Mouse (Mus musculus) thymus, adult 2 months (tissue): ENCODE measurements around the gene Crebrf. TPM values are rescaled to one million over a fixed set of nuclear protein-coding genes. Genes with fewer than 3 reads are reported as not detected.

Experiments
- DNase-seq: peaks from one replicate; pipeline ENCODE4 v3.0.0; 2021
- H3K27ac ChIP-seq: fragments of 200-500 bp; 2 replicates; pipeline ENCODE4 v1.5.1; 2012; ENCODE audit warnings: low read length, control low read depth; ENCODE audit not compliant: control insufficient read depth, insufficient read depth
- H3K27me3 ChIP-seq: fragments of 200-500 bp; 2 replicates; pipeline ENCODE4 v1.6.1; 2012; ENCODE audit warnings: mild to moderate bottlenecking, low read length, moderate library complexity, mixed read lengths; ENCODE audit not compliant: control insufficient read depth, insufficient read depth
- H3K36me3 ChIP-seq: fragments of 200-500 bp; 2 replicates; pipeline ENCODE4 v1.6.1; 2012; ENCODE audit warnings: mild to moderate bottlenecking, low read length, moderate library complexity; ENCODE audit not compliant: control insufficient read depth, insufficient read depth
- H3K4me1 ChIP-seq: fragments of 200-500 bp; replicated peaks from 2 replicates; pipeline ENCODE4 v1.6.1; 2012; ENCODE audit warnings: low read length; ENCODE audit not compliant: control insufficient read depth, insufficient read depth
- H3K4me3 ChIP-seq: fragments of 200-500 bp; 2 replicates; pipeline ENCODE4 v1.5.1; 2012; ENCODE audit warnings: mild to moderate bottlenecking, low read length, control low read depth, moderate library complexity; ENCODE audit not compliant: control insufficient read depth, insufficient read depth
- CTCF ChIP-seq: fragments of 200-500 bp; IDR thresholded peaks from 2 replicates; pipeline ENCODE4 v1.5.1; 2012; ENCODE audit warnings: mild to moderate bottlenecking, control low read depth, low read length, moderate library complexity, borderline replicate concordance; ENCODE audit not compliant: control insufficient read depth, poor library complexity, insufficient read depth; ENCODE audit errors: extremely low read depth
- POLR2A ChIP-seq: fragments of 200-500 bp; IDR thresholded peaks from 2 replicates; pipeline ENCODE4 v1.6.1; 2012; ENCODE audit warnings: mild to moderate bottlenecking, low read length, control low read depth, moderate library complexity; ENCODE audit not compliant: control insufficient read depth, poor library complexity, insufficient read depth; ENCODE audit errors: extremely low read depth
- WGBS: fragments of 180-500 bp; shearing (Covaris S2); methylation state at CpG from one replicate; pipeline ENCODE4 v1.1.7; 2018; 5-methylcytosine and 5-hydroxymethylcytosine counted together
- polyA plus RNA-seq: library from polyadenylated mRNA; depleted of rRNA; stranded (reverse); fragments of >200 nt; gene quantifications from 2 replicates; pipeline ENCODE4 v1.2.3, GENCODE M21; 2012

The Crebrf gene
- polyA plus RNA-seq, 1 experiment: 8.0 TPM

- Histone ChIP-seq H3K36me3 (peaks cover 4% of the 10 kb centered on the region; the same call in 1 of the 2 replicates), H3K4me1 (no peaks in the 10 kb centered on the region; the same call in 1 of the 2 replicates), H3K27ac (no peak overlapping the region), H3K4me3 (no peak overlapping the region), H3K27me3 (no peaks in the 10 kb centered on the region)
- 97% methylated on average over 6 of the region's 6 CpGs for WGBS
- no peak for TF ChIP-seq CTCF
- no peak for TF ChIP-seq POLR2A
- DNase-seq: no peak
Observed at GRCm38 (mm10) chr17:26681276-26681675, 34.2 kb upstream of the Crebrf start.

- Histone ChIP-seq H3K27ac (no peak overlapping the region), H3K36me3 (peaks cover 4% of the 10 kb centered on the region; the same call in 1 of the 2 replicates)
Observed at GRCm38 (mm10) chr17:26686334-26687000, 29.0 kb upstream of the Crebrf start.

GRCm38 (mm10) chr17:26688795-26689735 is 26.4 kb upstream of the Crebrf start:
- WGBS: 93% methylated on average over 8 of the region's 8 CpGs
- Histone ChIP-seq H3K27me3 (no peaks in the 10 kb centered on the region), H3K4me1 (no peaks in the 10 kb centered on the region), H3K36me3 (no peaks in the 10 kb centered on the region; the same call in 1 of the 2 replicates), H3K4me3 (no peak overlapping the region), H3K27ac (no peak overlapping the region)
- no peak for TF ChIP-seq POLR2A
- no peak for TF ChIP-seq CTCF
- no peak for DNase-seq

More at GRCm38 (mm10) chr17:26686334-26687000, 29.0 kb upstream of the Crebrf start:
- no peak for DNase-seq
- Histone ChIP-seq H3K4me3 (no peak overlapping the region), H3K4me1 (no peaks in the 10 kb centered on the region), H3K27me3 (no peaks in the 10 kb centered on the region)
- WGBS: 85% methylated on average over 17 of the region's 17 CpGs
- no peak for TF ChIP-seq POLR2A
- no peak for TF ChIP-seq CTCF

GRCm38 (mm10) chr17:26689810-26690209 is 25.6 kb upstream of the Crebrf start:
- H3K27me3 ChIP-seq: no peaks in the 10 kb centered on the region
- no peak overlapping the region for H3K27ac ChIP-seq
- no peaks in the 10 kb centered on the region for H3K4me1 ChIP-seq
- DNase-seq: no peak
- 86% methylated on average over 2 of the region's 2 CpGs for WGBS
- H3K4me3 ChIP-seq: no peak overlapping the region
- TF ChIP-seq POLR2A (no peak), CTCF (no peak)
- H3K36me3 ChIP-seq: no peaks in the 10 kb centered on the region

- Histone ChIP-seq H3K27me3 (no peaks in the 10 kb centered on the region), H3K36me3 (peaks cover 2% of the 10 kb centered on the region; the same call in 1 of the 2 replicates), H3K27ac (no peak overlapping the region), H3K4me1 (no peaks in the 10 kb centered on the region), H3K4me3 (no peak overlapping the region)
- 95% methylated on average over 5 of the region's 5 CpGs for WGBS
- TF ChIP-seq POLR2A (no peak), CTCF (no peak)
- no peak for DNase-seq
Observed at GRCm38 (mm10) chr17:26690236-26690635, 25.2 kb upstream of the Crebrf start.

- H3K36me3 ChIP-seq: peaks cover 11% of the 10 kb centered on the region
- no peak overlapping the region for H3K4me3 ChIP-seq
- WGBS: 91% methylated on average over 7 of the region's 7 CpGs
- DNase-seq: no peak
- TF ChIP-seq POLR2A: no peak
- no peak for TF ChIP-seq CTCF
- no peaks in the 10 kb centered on the region for H3K4me1 ChIP-seq
- no peaks in the 10 kb centered on the region for H3K27me3 ChIP-seq
- H3K27ac ChIP-seq: no peak overlapping the region
Observed at GRCm38 (mm10) chr17:26691110-26691509, 24.3 kb upstream of the Crebrf start.
